Mouse (Mus musculus) MEL (cell line): ENCODE data around the gene Adprhl2.

Experiments used
- CHD2 ChIP-seq: IDR thresholded peaks from 2 replicates; pipeline ENCODE4 v1.6.1; 2011; ENCODE audit warnings: low read length, improper control_type of control experiment
- CTCF ChIP-seq, 3 experiments: IDR thresholded peaks in 2 of 3; conservative IDR thresholded peaks in 1 of 3; 2 replicates each; pipeline ENCODE4 v1.5.1; 2011 to 2012; ENCODE audit warnings: low read length in 3 of 3, low read depth in 2 of 3, mild to moderate bottlenecking in 2 of 3, improper control_type of control experiment in 1 of 3, inconsistent platforms in 1 of 3, mixed read lengths in 1 of 3, moderate library complexity in 1 of 3; ENCODE audit not compliant: control insufficient read depth in 1 of 3, insufficient read depth in 1 of 3, poor library complexity in 1 of 3, severe bottlenecking in 1 of 3
- ETS1 ChIP-seq: IDR thresholded peaks from 2 replicates; pipeline ENCODE4 v1.6.1; 2012; ENCODE audit warnings: low read depth, mild to moderate bottlenecking, inconsistent platforms, low read length, improper control_type of control experiment, moderate library complexity
- GATA1 ChIP-seq: IDR thresholded peaks from 2 replicates; pipeline ENCODE4 v1.6.1; 2011; ENCODE audit warnings: low read depth, low read length, improper control_type of control experiment
- HCFC1 ChIP-seq: IDR thresholded peaks from 2 replicates; pipeline ENCODE4 v1.6.1; 2012; ENCODE audit warnings: low read depth, mild to moderate bottlenecking, inconsistent platforms, low read length, improper control_type of control experiment, moderate library complexity
- KAT2A ChIP-seq: conservative IDR thresholded peaks from 2 replicates; pipeline ENCODE4 v1.6.1; 2012; ENCODE audit warnings: low read depth, low read length, improper control_type of control experiment, inconsistent platforms
- MAFK ChIP-seq: IDR thresholded peaks from 2 replicates; pipeline ENCODE4 v1.6.1; 2011; ENCODE audit warnings: low read depth, mild to moderate bottlenecking, low read length, improper control_type of control experiment, borderline replicate concordance
- POLR2A ChIP-seq, 2 experiments: IDR thresholded peaks; 2 replicates each; pipeline ENCODE4 v1.6.1; 2011 to 2012; ENCODE audit warnings: low read length in 2 of 2, mild to moderate bottlenecking in 2 of 2, control low read depth in 1 of 2, improper control_type of control experiment in 1 of 2, low read depth in 1 of 2, moderate library complexity in 1 of 2; ENCODE audit not compliant: control insufficient read depth in 1 of 2, insufficient read depth in 1 of 2, poor library complexity in 1 of 2
- POLR2AphosphoS2 ChIP-seq: IDR thresholded peaks from 2 replicates; pipeline ENCODE4 v1.6.1; 2011; ENCODE audit warnings: low read length, improper control_type of control experiment
- TAL1 ChIP-seq: IDR thresholded peaks from 2 replicates; pipeline ENCODE4 v1.6.1; 2012; ENCODE audit warnings: mild to moderate bottlenecking, inconsistent platforms, low read length, moderate library complexity, mixed read lengths
- USF2 ChIP-seq, 2 experiments: IDR thresholded peaks; 2 replicates each; pipeline ENCODE4 v1.6.1; 2011 to 2012; ENCODE audit warnings: improper control_type of control experiment in 2 of 2, low read length in 2 of 2, borderline replicate concordance in 1 of 2, inconsistent platforms in 1 of 2, low read depth in 1 of 2, mild to moderate bottlenecking in 1 of 2; ENCODE audit not compliant: insufficient read depth in 1 of 2

DNA sequence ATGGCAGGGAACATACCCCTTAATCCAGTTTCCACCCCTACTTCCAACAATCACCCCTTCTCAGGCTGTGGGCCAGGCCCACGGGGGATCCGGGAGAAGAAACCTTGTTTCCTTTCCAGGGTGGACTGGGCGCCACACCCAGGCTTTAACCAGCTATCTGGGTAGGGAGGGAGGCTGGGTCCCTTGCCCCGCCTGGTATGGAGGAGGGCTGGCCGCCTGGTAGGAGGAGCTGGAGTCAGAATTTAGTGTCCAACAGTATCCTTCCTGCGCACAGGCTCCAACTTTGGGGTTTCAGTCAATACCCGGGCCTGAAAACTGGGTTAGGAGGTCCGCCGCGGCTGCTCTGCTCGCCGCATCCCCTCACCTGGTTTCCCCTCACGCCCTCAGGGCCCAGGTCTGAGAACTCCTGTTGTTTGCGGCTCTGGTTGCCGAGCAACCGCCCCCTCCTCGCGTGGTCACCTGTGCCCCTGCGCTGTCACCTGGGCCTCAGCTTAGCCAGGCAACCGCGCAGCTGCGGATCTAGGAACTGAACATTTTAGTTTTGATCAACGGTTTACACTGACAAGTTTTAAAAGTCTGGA lies 3.9 kb upstream of the Adprhl2 start, which contains the start of gene Tekt2:
- TF ChIP-seq HCFC1 = no peak
- no peak for TF ChIP-seq GATA1
- no peak for TF ChIP-seq CTCF (IDR thresholded peaks at IDR 0.05 in 2 of 3, conservative IDR thresholded peaks at IDR 0.05 in 1 of 3; ENCODE audit: control insufficient read depth in 1 of 3, insufficient read depth in 1 of 3, low read depth in 2 of 3, low read length in 3 of 3, poor library complexity in 1 of 3, severe bottlenecking in 1 of 3)
- no peak for TF ChIP-seq KAT2A
- TF ChIP-seq POLR2A (IDR thresholded peaks at IDR 0.05; ENCODE audit: control insufficient read depth in 1 of 2, insufficient read depth in 1 of 2, low read depth in 1 of 2, low read length in 2 of 2, poor library complexity in 1 of 2) = no peak
- no peak for TF ChIP-seq POLR2AphosphoS2
- no peak for TF ChIP-seq ETS1
- TF ChIP-seq MAFK = no peak
- TF ChIP-seq TAL1 = no peak
- TF ChIP-seq USF2 (IDR thresholded peaks at IDR 0.05; ENCODE audit: borderline replicate concordance in 1 of 2, insufficient read depth in 1 of 2, low read depth in 1 of 2, low read length in 2 of 2) = no peak
- TF ChIP-seq CHD2 = no peak
